Mouse (Mus musculus) G1E (cell line): Measurements from ENCODE around the gene Fgd2. TPM values are rescaled to one million over a fixed set of nuclear protein-coding genes. Genes with fewer than 3 reads are reported as not detected.
"Not testable (repeated sequence)": the region's sequence is repeated elsewhere in the genome, so short reads cannot be mapped to it uniquely, and the experiment has no call there.

ENCODE experiments used
- ATAC-seq: 2 replicates; pipeline ENCODE4 v1.8.0; 2016; ENCODE audit warnings: mild to moderate bottlenecking; ENCODE audit not compliant: insufficient number of reproducible peaks, poor library complexity, low FRiP score, severe bottlenecking; ENCODE audit errors: extremely low read depth
- DNase-seq: peaks from one replicate; pipeline ENCODE4 v3.0.0; 2012; ENCODE audit warnings: low spot score
- H3K27me3 ChIP-seq: 2 replicates; pipeline ENCODE4 v1.6.1; 2012; ENCODE audit warnings: mild to moderate bottlenecking, low read length, inconsistent platforms; ENCODE audit not compliant: insufficient read depth
- H3K36me3 ChIP-seq: replicated peaks from 2 replicates; pipeline ENCODE3; 2012; ENCODE audit warnings: mild to moderate bottlenecking, inconsistent platforms
- H3K4me1 ChIP-seq: 2 replicates; pipeline ENCODE4 v1.6.1; 2012; ENCODE audit warnings: low read depth, low read length, inconsistent platforms, mixed read lengths; ENCODE audit not compliant: insufficient read depth
- H3K4me3 ChIP-seq: 2 replicates; pipeline ENCODE4 v1.5.1; 2012; ENCODE audit warnings: low read depth, mild to moderate bottlenecking, inconsistent platforms, low read length, moderate library complexity, mixed read lengths
- H3K9me3 ChIP-seq: replicated peaks from 2 replicates; pipeline ENCODE4 v1.6.1; 2012; ENCODE audit warnings: inconsistent platforms
- CTCF ChIP-seq: IDR thresholded peaks from 2 replicates; pipeline ENCODE4 v1.5.1; 2012; ENCODE audit warnings: low read depth, low read length, inconsistent platforms, mixed read lengths
- GATA1 ChIP-seq: IDR thresholded peaks from 2 replicates; pipeline ENCODE4 v1.6.1; 2012; ENCODE audit warnings: borderline replicate concordance, low read length, inconsistent platforms, mixed read lengths
- GATA2 ChIP-seq: IDR thresholded peaks from 2 replicates; pipeline ENCODE4 v1.6.1; 2012; ENCODE audit warnings: low read depth, low read length, inconsistent platforms, borderline replicate concordance
- POLR2AphosphoS5 ChIP-seq: IDR thresholded peaks from 2 replicates; pipeline ENCODE4 v1.6.1; 2012; ENCODE audit warnings: low read depth, low read length, inconsistent platforms; ENCODE audit not compliant: insufficient replicate concordance
- TAL1 ChIP-seq: conservative IDR thresholded peaks from 2 replicates; pipeline ENCODE4 v1.6.1; 2012; ENCODE audit warnings: low read depth, low read length, inconsistent platforms, mixed read lengths
- polyA plus RNA-seq: library from polyadenylated mRNA; stranded (reverse); fragments of >175 nt; gene quantifications from 2 replicates; pipeline ENCODE4 v1.2.3, GENCODE M21; 2012
- total RNA-seq, 2 experiments: library from RNA; stranded (forward) in 1 of 2; stranded (reverse) in 1 of 2; fragments of 200-1000 nt in 1 of 2; fragments of >200 nt in 1 of 2; fragmentation: Nextera tagmentation in 1 of 2; gene quantifications; 2 replicates each; pipeline ENCODE4 v1.2.3; 2014 to 2017

Fgd2 gene
- total RNA-seq (2014; fragmentation: Nextera tagmentation) (not detected in 2 replicates), total RNA-seq (2017) (0.41 and 0.60 TPM in 2 replicates), polyA plus RNA-seq (0.08 and 0.22 TPM in 2 replicates)

DNA sequence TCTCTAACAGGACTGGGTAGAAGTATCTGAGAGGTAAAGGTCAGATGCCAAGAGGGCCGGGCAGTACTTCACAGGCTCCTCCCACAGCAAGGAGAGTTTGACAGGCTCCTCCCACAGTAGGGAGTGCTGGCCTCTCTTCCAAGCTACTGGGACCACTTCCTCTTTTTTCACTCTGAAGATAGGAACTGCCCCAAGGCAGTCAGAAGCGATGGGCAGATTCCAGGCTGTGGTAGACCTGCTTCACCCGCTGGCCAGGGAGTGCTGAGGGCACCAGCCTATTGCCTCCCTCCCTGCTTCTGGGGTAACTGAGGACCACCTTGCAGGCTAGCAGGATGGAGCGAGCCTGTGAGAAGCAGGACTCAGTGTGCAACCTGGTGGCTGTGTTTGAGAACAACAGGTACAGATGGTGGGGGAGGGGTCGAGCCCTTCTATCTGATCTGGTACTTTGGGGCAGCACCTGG lies at the start of gene Fgd2:
TSS of gene Fgd2 (plus strand) at position 154 of the 461 bp plus-strand sequence.
- Histone ChIP-seq H3K9me3 (no peaks in the 10 kb centered on the region), H3K36me3 (no peaks in the 10 kb centered on the region), H3K27me3 (peaks cover 52% of the 10 kb centered on the region), H3K4me3 (peak within 1 kb of the TSS; percentile 57; the same call in 1 of the 2 replicates), H3K4me1 (peaks cover 52% of the 10 kb centered on the region)
- peak; percentile 73 for ATAC-seq
- TF ChIP-seq CTCF (no peak), GATA2 (no peak), POLR2AphosphoS5 (no peak), TAL1 (no peak), GATA1 (no peak)
- peak; percentile 65 for DNase-seq

DNA sequence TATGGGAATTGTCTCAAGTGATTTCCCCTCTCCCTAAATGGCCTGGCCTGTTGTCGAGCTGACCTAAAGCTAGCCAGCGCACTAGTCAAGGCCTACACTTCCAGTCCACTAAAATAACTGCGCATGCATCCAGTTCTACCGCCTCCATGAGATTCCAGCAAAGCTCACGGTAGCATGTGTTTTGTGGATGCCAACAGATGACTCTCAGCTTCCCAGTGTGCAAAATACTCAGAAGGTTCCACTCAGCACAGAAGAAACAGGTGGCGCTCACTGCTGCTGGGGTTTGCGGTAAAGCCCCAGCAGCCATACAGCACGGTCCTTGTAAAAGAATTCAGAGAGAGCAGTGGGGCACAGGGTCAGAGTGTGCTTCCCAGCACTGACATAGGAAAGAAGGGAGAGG lies 49.1 kb upstream of the Fgd2 start:
- DNase-seq: no peak
- peaks cover 15% of the 10 kb centered on the region for H3K27me3 ChIP-seq
- TF ChIP-seq POLR2AphosphoS5 (no peak), GATA1 (no peak), CTCF (no peak), TAL1 (no peak), GATA2 (no peak)
- no peak overlapping the region for H3K4me3 ChIP-seq
- H3K36me3 ChIP-seq: no peaks in the 10 kb centered on the region
- H3K9me3 ChIP-seq: peaks cover 2% of the 10 kb centered on the region
- peaks cover 15% of the 10 kb centered on the region for H3K4me1 ChIP-seq
- no peak for ATAC-seq

DNA sequence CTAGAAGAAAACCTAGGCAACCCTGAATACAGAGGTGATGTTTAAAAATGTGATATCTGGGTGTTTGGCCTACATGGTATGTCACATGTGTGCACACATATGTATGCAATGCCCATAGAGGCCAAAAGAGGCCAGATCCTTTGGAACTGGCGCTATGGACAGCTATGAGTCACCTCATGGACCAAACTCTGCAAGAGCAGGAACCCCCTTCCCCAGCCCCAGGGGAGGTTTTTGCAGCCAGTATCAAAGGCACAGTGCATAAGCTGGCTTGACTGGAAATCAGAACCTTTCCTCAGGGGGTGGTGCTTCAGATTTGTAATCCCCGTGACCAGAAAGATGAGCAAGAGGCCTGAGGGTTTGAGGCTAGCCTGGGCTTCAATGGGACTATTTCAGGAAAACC lies 48.6 kb upstream of the Fgd2 start:
- no peaks in the 10 kb centered on the region for H3K36me3 ChIP-seq
- no peak for TF ChIP-seq CTCF
- TF ChIP-seq GATA1: no peak
- TF ChIP-seq TAL1: no peak
- no peak for TF ChIP-seq POLR2AphosphoS5
- TF ChIP-seq GATA2: no peak
- DNase-seq (no peak), ATAC-seq (no peak)
- H3K27me3 ChIP-seq: peaks cover 15% of the 10 kb centered on the region
- no peak overlapping the region for H3K4me3 ChIP-seq
- H3K9me3 ChIP-seq: peaks cover 2% of the 10 kb centered on the region
- peaks cover 20% of the 10 kb centered on the region for H3K4me1 ChIP-seq

DNA sequence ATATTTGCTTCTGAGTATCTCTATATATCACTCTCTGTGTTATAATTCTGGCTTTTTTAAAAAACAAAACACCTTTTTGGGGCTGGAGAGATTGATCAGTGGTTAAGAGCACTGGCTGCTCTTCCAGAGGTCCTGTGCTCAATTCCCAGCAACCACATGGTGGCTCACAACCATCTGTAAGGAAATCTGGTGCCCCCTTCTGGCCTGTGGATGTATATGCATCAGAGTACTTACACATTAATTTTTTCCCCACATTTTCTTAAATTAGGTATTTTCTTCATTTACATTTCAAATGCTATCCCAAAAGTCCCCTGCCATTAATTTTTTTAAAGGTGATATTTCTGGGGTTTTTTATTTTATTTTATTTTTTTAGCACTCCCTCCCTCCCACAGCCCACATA lies 47.4 kb upstream of the Fgd2 start:
- no peak for ATAC-seq
- H3K4me3 ChIP-seq: no peak overlapping the region
- peaks cover 15% of the 10 kb centered on the region for H3K27me3 ChIP-seq
- no peaks in the 10 kb centered on the region for H3K36me3 ChIP-seq
- peaks cover 2% of the 10 kb centered on the region for H3K9me3 ChIP-seq
- no peak for DNase-seq
- TF ChIP-seq TAL1 (no peak), CTCF (0 out of 2 replicates have a peak, but pooled peaks have one; percentile 9), GATA2 (no peak)
- peaks cover 24% of the 10 kb centered on the region for H3K4me1 ChIP-seq

DNA sequence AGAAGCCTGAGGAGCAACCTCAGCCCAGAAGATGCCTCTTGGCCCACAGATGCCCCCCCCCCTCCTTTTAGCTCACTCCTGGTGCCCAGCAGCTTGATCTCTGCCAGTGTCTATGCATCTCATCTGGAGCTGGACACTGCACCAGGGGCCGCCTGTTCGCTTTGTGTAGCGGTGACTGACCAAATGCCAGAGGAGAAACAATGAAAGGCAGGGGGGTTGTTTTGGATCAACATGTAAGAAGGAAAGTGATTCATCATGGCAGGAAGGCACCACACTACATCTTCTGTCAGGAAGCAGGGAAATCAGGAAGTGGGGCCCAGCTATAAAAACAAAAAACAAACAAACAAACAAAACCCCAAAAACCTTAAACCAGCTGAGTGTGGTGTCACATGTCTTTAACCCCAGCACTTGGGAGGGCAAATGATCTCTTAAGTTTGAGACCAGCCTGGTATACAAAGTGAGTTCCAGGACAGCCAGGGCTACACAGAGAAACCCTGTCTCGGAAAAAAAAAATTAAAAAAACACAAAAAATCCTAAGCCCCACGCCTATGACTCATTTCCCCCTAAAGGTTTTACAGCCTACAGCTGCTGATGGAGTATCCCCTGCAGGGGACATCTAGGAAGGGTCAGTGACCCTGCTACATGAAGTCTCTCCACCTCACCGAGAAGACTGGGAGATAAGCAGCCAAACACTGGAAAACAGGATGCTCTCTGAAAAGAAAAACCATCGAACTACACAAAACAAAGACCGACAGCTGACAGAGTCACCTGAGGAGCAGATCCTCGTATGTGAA lies 44.8 kb upstream of the Fgd2 start:
- Histone ChIP-seq H3K4me1 (peaks cover 48% of the 10 kb centered on the region), H3K36me3 (no peaks in the 10 kb centered on the region), H3K27me3 (peaks cover 11% of the 10 kb centered on the region), H3K4me3 (no peak overlapping the region), H3K9me3 (peaks cover 2% of the 10 kb centered on the region)
- no peak for ATAC-seq
- DNase-seq: no peak
- TF ChIP-seq POLR2AphosphoS5 (no peak), GATA2 (no peak), GATA1 (no peak)

DNA sequence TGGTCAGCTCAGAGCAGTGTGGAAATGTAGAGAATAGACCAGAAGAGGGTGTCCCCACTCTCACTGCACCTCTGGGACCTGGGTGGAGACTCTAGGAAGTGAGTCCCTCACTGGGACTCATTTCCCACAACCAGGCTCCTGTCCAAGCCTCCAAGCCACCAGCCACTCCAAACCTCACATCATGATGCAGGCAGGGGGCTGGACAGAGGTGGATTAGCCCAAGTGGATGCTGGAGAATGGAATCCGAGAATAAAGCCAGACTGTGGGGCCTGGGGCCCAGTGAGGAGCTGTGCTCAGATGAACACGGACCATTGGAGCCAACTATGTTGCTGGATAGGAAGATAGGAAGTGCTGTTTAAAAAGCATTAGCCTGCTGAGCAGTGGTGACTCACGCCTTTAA lies 43.8 kb upstream of the Fgd2 start:
- peaks cover 17% of the 10 kb centered on the region for H3K27me3 ChIP-seq
- H3K36me3 ChIP-seq: peaks cover under 1% of the 10 kb centered on the region
- TF ChIP-seq TAL1 (no peak), GATA2 (no peak), CTCF (no peak), POLR2AphosphoS5 (no peak), GATA1 (no peak)
- ATAC-seq (no peak), DNase-seq (no peak)
- H3K4me1 ChIP-seq: peaks cover 58% of the 10 kb centered on the region
- no peak overlapping the region for H3K4me3 ChIP-seq
- H3K9me3 ChIP-seq: peaks cover 2% of the 10 kb centered on the region

DNA sequence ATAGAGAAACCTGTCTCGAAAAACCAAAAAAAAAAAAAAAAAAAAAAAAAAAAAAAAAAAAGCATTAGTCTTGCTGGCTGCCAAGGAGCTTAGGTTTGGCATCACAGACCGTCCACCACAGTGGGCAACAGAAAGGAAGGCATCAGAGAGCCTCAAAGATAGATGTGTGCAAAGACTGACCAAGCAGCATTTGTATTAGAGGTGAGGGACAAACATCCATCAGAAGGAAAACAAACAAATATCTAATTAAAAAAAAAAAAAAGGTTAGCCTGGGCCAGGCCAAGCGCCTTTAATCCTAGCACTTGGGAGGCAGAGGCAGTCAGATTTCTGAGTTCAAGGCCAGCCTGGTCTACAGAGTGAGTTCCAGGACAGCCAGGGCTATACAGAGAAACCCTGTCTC lies 43.3 kb upstream of the Fgd2 start, which contains the start of gene Pi16:
TSS of gene Pi16 (plus strand) at position 301 of the 400 bp plus-strand sequence.
- not testable (repeated sequence) for ATAC-seq

More for the DNA sequence above, 43.3 kb upstream of the Fgd2 start, which contains the start of gene Pi16:
- not testable (repeated sequence) for H3K9me3 ChIP-seq, DNase-seq, H3K36me3 ChIP-seq
- Histone ChIP-seq H3K4me3 (peak within 1 kb of the TSS; percentile 71; the same call in 1 of the 2 replicates), H3K27me3 (peaks cover 21% of the 10 kb centered on the region), H3K4me1 (peaks cover 63% of the 10 kb centered on the region)
